Mouse (Mus musculus): ENCODE measurements around the gene Vegfa. TPM values are rescaled to one million over a fixed set of nuclear protein-coding genes. Genes with fewer than 3 reads are reported as not detected.

Vegfa gene
- polyA plus RNA-seq, 1 experiment from 2014 or later: 5.5 TPM

DNA sequence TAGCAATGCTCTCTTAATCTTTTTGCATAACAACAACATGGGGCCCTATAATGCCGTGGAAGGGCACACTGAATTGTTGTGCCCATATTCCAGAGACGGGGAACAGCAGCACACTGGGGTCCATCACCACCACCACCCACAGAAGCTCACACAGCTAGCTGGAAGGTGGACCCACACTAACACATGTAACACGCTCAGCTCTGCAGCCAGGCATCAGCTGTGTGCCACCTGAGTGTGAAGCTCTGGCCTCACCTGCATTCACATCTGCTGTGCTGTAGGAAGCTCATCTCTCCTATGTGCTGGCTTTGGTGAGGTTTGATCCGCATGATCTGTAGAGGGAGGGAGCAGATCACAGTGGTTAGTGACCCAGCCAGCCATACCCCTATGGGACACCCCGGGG, 8.0 kb downstream of the Vegfa start:
- Histone ChIP-seq H3K4me3 (no peak overlapping the region), H3K9me3 (no peaks in the 10 kb centered on the region), H3K27me3 (no peaks in the 10 kb centered on the region), H3K9ac (no peak overlapping the region), H3K4me2 (no peak overlapping the region), H3K36me3 (peaks cover 76% of the 10 kb centered on the region), H3K4me1 (peaks cover 33% of the 10 kb centered on the region), H3K27ac (no peak overlapping the region)
- ATAC-seq (ENCODE audit: insufficient number of reproducible peaks, insufficient read depth, low FRiP score, low TSS enrichment, low read depth): no peak
- 89% methylated on average over 5 of the region's 5 CpGs for WGBS

- H3K4me1 ChIP-seq: peaks cover 27% of the 10 kb centered on the region
- H3K9ac ChIP-seq: no peak overlapping the region
- WGBS: 92% methylated on average over 8 of the region's 8 CpGs
- no peaks in the 10 kb centered on the region for H3K27me3 ChIP-seq
- no peak overlapping the region for H3K27ac ChIP-seq
- no peak for ATAC-seq (ENCODE audit: insufficient number of reproducible peaks, insufficient read depth, low FRiP score, low TSS enrichment, low read depth)
- H3K4me3 ChIP-seq: no peak overlapping the region
- no peak overlapping the region for H3K4me2 ChIP-seq
- H3K9me3 ChIP-seq: no peaks in the 10 kb centered on the region
- peaks cover 82% of the 10 kb centered on the region for H3K36me3 ChIP-seq
Measured at GRCm38 (mm10) chr17:46023572-46023971, 8.6 kb downstream of the Vegfa start.

DNA sequence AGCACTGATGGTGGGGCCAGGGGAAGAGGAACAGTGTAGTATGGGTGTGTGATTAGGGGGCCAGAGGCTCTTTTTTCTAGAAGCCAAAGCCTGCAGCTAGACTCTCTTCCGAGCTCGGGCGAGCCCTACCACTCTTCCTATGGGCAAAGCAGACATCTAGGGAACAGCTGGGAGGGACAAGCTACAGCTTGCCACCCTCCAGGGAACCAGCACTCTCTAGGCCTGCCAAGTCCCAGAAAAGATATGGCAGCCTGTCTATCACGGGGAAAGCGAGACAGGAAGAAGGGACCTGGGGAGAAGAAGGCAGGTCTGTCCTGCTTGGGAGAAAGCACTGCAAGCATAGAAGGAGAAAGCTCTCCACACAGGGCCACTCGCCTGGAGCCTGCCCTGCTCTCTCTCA, 9.2 kb downstream of the Vegfa start:
- no peak overlapping the region for H3K4me3 ChIP-seq
- no peak overlapping the region for H3K27ac ChIP-seq
- peaks cover 88% of the 10 kb centered on the region for H3K36me3 ChIP-seq
- no peaks in the 10 kb centered on the region for H3K9me3 ChIP-seq
- WGBS: 62% methylated on average over 6 of the region's 6 CpGs
- no peak for ATAC-seq (ENCODE audit: insufficient number of reproducible peaks, insufficient read depth, low FRiP score, low TSS enrichment, low read depth)
- H3K9ac ChIP-seq: no peak overlapping the region
- H3K4me2 ChIP-seq: no peak overlapping the region
- H3K27me3 ChIP-seq: no peaks in the 10 kb centered on the region
- H3K4me1 ChIP-seq: peaks cover 20% of the 10 kb centered on the region

GRCm38 (mm10) chr17:46022427-46022826, 9.7 kb downstream of the Vegfa start:
- no peak for ATAC-seq (ENCODE audit: insufficient number of reproducible peaks, insufficient read depth, low FRiP score, low TSS enrichment, low read depth)
- no peak overlapping the region for H3K27ac ChIP-seq
- H3K4me2 ChIP-seq: no peak overlapping the region
- peaks cover 15% of the 10 kb centered on the region for H3K4me1 ChIP-seq
- H3K4me3 ChIP-seq: no peak overlapping the region
- H3K9me3 ChIP-seq: no peaks in the 10 kb centered on the region
- WGBS: 76% methylated on average over 4 of the region's 4 CpGs
- H3K36me3 ChIP-seq: peaks cover 93% of the 10 kb centered on the region
- H3K9ac ChIP-seq: no peak overlapping the region
- no peaks in the 10 kb centered on the region for H3K27me3 ChIP-seq

- Histone ChIP-seq H3K36me3 (peaks cover 92% of the 10 kb centered on the region), H3K4me3 (no peak overlapping the region), H3K27me3 (no peaks in the 10 kb centered on the region), H3K4me1 (peaks cover 9% of the 10 kb centered on the region), H3K27ac (no peak overlapping the region), H3K4me2 (no peak overlapping the region), H3K9ac (no peak overlapping the region), H3K9me3 (no peaks in the 10 kb centered on the region)
- 92% methylated on average over 9 of the region's 9 CpGs for WGBS
- ATAC-seq (ENCODE audit: insufficient number of reproducible peaks, insufficient read depth, low FRiP score, low TSS enrichment, low read depth): no peak
Measured at GRCm38 (mm10) chr17:46021760-46022159, 10.4 kb downstream of the Vegfa start.

GRCm38 (mm10) chr17:46021173-46021572, 11.0 kb downstream of the Vegfa start:
- no peak for ATAC-seq (ENCODE audit: insufficient number of reproducible peaks, insufficient read depth, low FRiP score, low TSS enrichment, low read depth)
- 93% methylated on average over 7 of the region's 7 CpGs for WGBS
- H3K4me1 ChIP-seq: peaks cover 3% of the 10 kb centered on the region
- no peaks in the 10 kb centered on the region for H3K27me3 ChIP-seq
- H3K9me3 ChIP-seq: no peaks in the 10 kb centered on the region
- H3K4me3 ChIP-seq: no peak overlapping the region
- no peak overlapping the region for H3K4me2 ChIP-seq
- peaks cover 94% of the 10 kb centered on the region for H3K36me3 ChIP-seq
- H3K27ac ChIP-seq: no peak overlapping the region
- no peak overlapping the region for H3K9ac ChIP-seq

GRCm38 (mm10) chr17:46020579-46020978, 11.6 kb downstream of the Vegfa start:
- WGBS: 82% methylated on average over 7 of the region's 7 CpGs
- Histone ChIP-seq H3K4me3 (no peak overlapping the region), H3K27ac (0 out of 2 replicates have a peak overlapping the region, but pooled peaks have one; percentile 33), H3K9me3 (no peaks in the 10 kb centered on the region), H3K36me3 (peaks cover 95% of the 10 kb centered on the region), H3K9ac (no peak overlapping the region), H3K4me1 (no peaks in the 10 kb centered on the region), H3K4me2 (no peak overlapping the region), H3K27me3 (no peaks in the 10 kb centered on the region)
- no peak for ATAC-seq (ENCODE audit: insufficient number of reproducible peaks, insufficient read depth, low FRiP score, low TSS enrichment, low read depth)

GRCm38 (mm10) chr17:46018736-46019004, 13.5 kb downstream of the Vegfa start:
- 85% methylated on average over 10 of the region's 10 CpGs for WGBS
- no peaks in the 10 kb centered on the region for H3K9me3 ChIP-seq
- H3K36me3 ChIP-seq: peaks cover 84% of the 10 kb centered on the region
- no peak overlapping the region for H3K27ac ChIP-seq
- no peak overlapping the region for H3K4me2 ChIP-seq
- H3K27me3 ChIP-seq: no peaks in the 10 kb centered on the region
- ATAC-seq (ENCODE audit: insufficient number of reproducible peaks, insufficient read depth, low FRiP score, low TSS enrichment, low read depth): no peak
- H3K4me1 ChIP-seq: no peaks in the 10 kb centered on the region
- no peak overlapping the region for H3K9ac ChIP-seq
- H3K4me3 ChIP-seq: no peak overlapping the region

GRCm38 (mm10) chr17:46017946-46018735, 14.0 kb downstream of the Vegfa start:
- Histone ChIP-seq H3K4me1 (no peaks in the 10 kb centered on the region), H3K4me2 (no peak overlapping the region), H3K9me3 (no peaks in the 10 kb centered on the region), H3K27ac (no peak overlapping the region), H3K36me3 (peaks cover 79% of the 10 kb centered on the region), H3K27me3 (no peaks in the 10 kb centered on the region), H3K9ac (no peak overlapping the region), H3K4me3 (no peak overlapping the region)
- WGBS: 86% methylated on average over 24 of the region's 24 CpGs
- no peak for ATAC-seq (ENCODE audit: insufficient number of reproducible peaks, insufficient read depth, low FRiP score, low TSS enrichment, low read depth)

DNA sequence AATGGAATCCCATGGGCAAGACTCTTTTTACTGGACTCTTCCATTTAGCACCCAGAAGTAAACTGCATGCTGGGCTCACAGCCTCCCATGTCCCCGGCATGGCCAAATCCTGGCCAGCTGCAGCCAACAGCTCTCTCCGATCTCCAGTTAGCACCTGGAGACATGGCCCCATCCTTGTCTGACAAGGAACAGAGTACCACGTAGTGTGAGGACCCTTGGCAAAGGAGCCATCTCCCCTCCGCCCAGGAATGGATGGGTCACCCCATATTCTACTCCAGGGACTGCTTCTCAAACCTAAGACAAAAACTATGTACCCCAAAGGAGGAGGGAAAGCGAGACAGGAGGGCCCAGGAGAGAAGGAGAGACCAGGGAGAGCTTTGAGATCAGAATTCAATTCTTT, 15.6 kb downstream of the Vegfa start:
- Histone ChIP-seq H3K36me3 (peaks cover 63% of the 10 kb centered on the region), H3K27me3 (no peaks in the 10 kb centered on the region), H3K9me3 (no peaks in the 10 kb centered on the region), H3K9ac (no peak overlapping the region), H3K4me3 (no peak overlapping the region), H3K27ac (no peak overlapping the region), H3K4me1 (no peaks in the 10 kb centered on the region), H3K4me2 (no peak overlapping the region)
- 89% methylated on average over 5 of the region's 5 CpGs for WGBS
- ATAC-seq (ENCODE audit: insufficient number of reproducible peaks, insufficient read depth, low FRiP score, low TSS enrichment, low read depth): no peak

GRCm38 (mm10) chr17:46015967-46016366, 16.2 kb downstream of the Vegfa start:
- Histone ChIP-seq H3K9ac (no peak overlapping the region), H3K4me3 (no peak overlapping the region), H3K4me1 (no peaks in the 10 kb centered on the region), H3K4me2 (no peak overlapping the region), H3K27ac (no peak overlapping the region), H3K36me3 (peaks cover 57% of the 10 kb centered on the region), H3K9me3 (no peaks in the 10 kb centered on the region), H3K27me3 (no peaks in the 10 kb centered on the region)
- WGBS: 90% methylated on average over 6 of the region's 6 CpGs
- ATAC-seq (ENCODE audit: insufficient number of reproducible peaks, insufficient read depth, low FRiP score, low TSS enrichment, low read depth): no peak

DNA sequence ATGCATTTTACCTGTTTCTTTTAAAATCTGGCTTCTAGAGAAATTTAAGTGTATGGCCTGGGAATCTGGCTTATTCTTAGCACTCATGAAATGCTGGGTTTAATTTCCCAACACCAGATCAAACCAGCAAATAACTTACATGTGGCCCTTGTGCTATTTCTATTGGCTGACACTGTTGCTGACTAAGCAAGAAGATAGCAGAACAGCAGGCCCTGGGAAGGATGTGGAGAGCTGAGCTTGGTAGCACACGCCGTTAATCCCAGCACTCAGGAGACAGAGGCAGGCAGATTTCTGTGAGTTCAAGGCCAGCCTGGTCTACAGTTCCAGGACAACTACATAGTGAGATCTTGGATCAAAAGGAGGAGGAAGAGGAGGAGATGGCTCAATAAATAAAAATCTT, 17.2 kb downstream of the Vegfa start:
- Histone ChIP-seq H3K27ac (no peak overlapping the region), H3K36me3 (peaks cover 47% of the 10 kb centered on the region), H3K9ac (no peak overlapping the region), H3K9me3 (no peaks in the 10 kb centered on the region), H3K4me3 (no peak overlapping the region), H3K4me2 (no peak overlapping the region), H3K27me3 (no peaks in the 10 kb centered on the region), H3K4me1 (no peaks in the 10 kb centered on the region)
- WGBS: 84% methylated on average over 2 of the region's 2 CpGs
- ATAC-seq (ENCODE audit: insufficient number of reproducible peaks, insufficient read depth, low FRiP score, low TSS enrichment, low read depth): no peak

Data from embryonic facial prominence, embryonic 13.5 days (tissue).